Mouse (Mus musculus) kidney, postnatal 0 days (tissue): ENCODE data around the gene Gm10160. TPM values are rescaled to one million over a fixed set of nuclear protein-coding genes. Genes with fewer than 3 reads are reported as not detected.

ENCODE experiments used
- ATAC-seq: fragments of 200-750 bp; cut with Nextera tagmentation; replicated peaks from 2 replicates; pipeline ENCODE4 v1.8.0; 2017; ENCODE audit warnings: low read depth, moderate number of reproducible peaks, moderate TSS enrichment, moderate library complexity; ENCODE audit not compliant: low FRiP score
- DNase-seq: peaks from one replicate; pipeline ENCODE4 v3.0.0-alpha.2; 2016; ENCODE audit warnings: low spot score
- H3K27ac ChIP-seq: fragments of 300-500 bp; sonication (generic); 2 replicates; pipeline ENCODE4 v1.5.1; 2014; ENCODE audit warnings: mild to moderate bottlenecking
- H3K27me3 ChIP-seq: fragments of 300-500 bp; sonication (generic); 2 replicates; pipeline ENCODE4 v1.6.1; 2014; ENCODE audit warnings: low read length, mixed read lengths; ENCODE audit not compliant: insufficient read depth
- H3K36me3 ChIP-seq: fragments of 300-500 bp; sonication (generic); 2 replicates; pipeline ENCODE4 v1.6.1; 2014; ENCODE audit warnings: low read length, mixed read lengths; ENCODE audit not compliant: insufficient read depth
- H3K4me1 ChIP-seq: fragments of 300-500 bp; sonication (generic); replicated peaks from 2 replicates; pipeline ENCODE4 v1.6.1; 2014; ENCODE audit warnings: antibody characterized with exemption, low read length, mixed read lengths; ENCODE audit not compliant: insufficient read depth
- H3K4me2 ChIP-seq: fragments of 300-500 bp; sonication (generic); 2 replicates; pipeline ENCODE4 v1.6.1; 2014; ENCODE audit warnings: mild to moderate bottlenecking, low read length, moderate library complexity, mixed read lengths
- H3K4me3 ChIP-seq: fragments of 300-500 bp; sonication (generic); replicated peaks from 2 replicates; pipeline ENCODE4 v1.5.1; 2014; ENCODE audit warnings: low read depth, low read length
- H3K9ac ChIP-seq: fragments of 300-500 bp; sonication (generic); 2 replicates; pipeline ENCODE4 v1.6.1; 2014; ENCODE audit warnings: low read depth, low read length
- H3K9me3 ChIP-seq: fragments of 300-500 bp; sonication (generic); replicated peaks from 2 replicates; pipeline ENCODE4 v1.6.1; 2016; ENCODE audit warnings: low read length, inconsistent platforms, mixed read lengths
- CTCF ChIP-seq: IDR thresholded peaks from 2 replicates; pipeline ENCODE4 v1.5.1; 2016; ENCODE audit warnings: antibody characterized with exemption, low read depth, mild to moderate bottlenecking, moderate library complexity
- WGBS: fragments of 180-500 bp; shearing (Covaris S2); extraction: QIAGEN DNeasy Blood & Tissue Kit; methylation state at CpG from one replicate; pipeline ENCODE4 v1.1.7; 2014; 5-methylcytosine and 5-hydroxymethylcytosine counted together
- polyA plus RNA-seq: library from polyadenylated mRNA; unstranded; fragments of >200 nt; fragmentation: Nextera tagmentation; extraction: Ambion mirVana; gene quantifications from 2 replicates; pipeline ENCODE4 v1.2.1, GENCODE M21; 2015

Gm10160 gene
- polyA plus RNA-seq, 1 experiment from 2014 or later: not detected

- no peaks in the 10 kb centered on the region for H3K36me3 ChIP-seq
- ATAC-seq: no peak
- H3K4me3 ChIP-seq: no peak overlapping the region
- no peak overlapping the region for H3K27ac ChIP-seq
- no peak overlapping the region for H3K9ac ChIP-seq
- no peak overlapping the region for H3K4me2 ChIP-seq
- TF ChIP-seq CTCF: no peak
- DNase-seq: no peak
- no peaks in the 10 kb centered on the region for H3K27me3 ChIP-seq
- no peaks in the 10 kb centered on the region for H3K9me3 ChIP-seq
- 56% methylated on average over 3 of the region's 3 CpGs for WGBS
- peaks cover 23% of the 10 kb centered on the region for H3K4me1 ChIP-seq
These were observed 30.7 kb downstream of the Gm10160 start for GRCm38 (mm10) chr7:81824906-81825305.

GRCm38 (mm10) chr7:81806067-81806466, 49.5 kb downstream of the Gm10160 start:
- no peak for ATAC-seq
- H3K4me2 ChIP-seq: no peak overlapping the region
- 90% methylated on average over 5 of the region's 5 CpGs for WGBS
- no peak overlapping the region for H3K27ac ChIP-seq
- no peaks in the 10 kb centered on the region for H3K9me3 ChIP-seq
- no peaks in the 10 kb centered on the region for H3K27me3 ChIP-seq
- TF ChIP-seq CTCF: no peak
- 0 out of 2 replicates have a peak, but pooled peaks cover 8% of the 10 kb centered on the region for H3K36me3 ChIP-seq
- no peaks in the 10 kb centered on the region for H3K4me1 ChIP-seq
- DNase-seq: no peak
- no peak overlapping the region for H3K4me3 ChIP-seq
- no peak overlapping the region for H3K9ac ChIP-seq

Other genes with a start within 250 kb of the Gm10160 start
- gene Homer2, start 148.3 kb downstream of the Gm10160 start, polyA plus RNA-seq: 8.2 and 8.4 TPM in 2 replicates
- 173 and 175 TPM in 2 replicates for gene Ramac, start 92.9 kb downstream of the Gm10160 start, polyA plus RNA-seq
- 46.4 and 49.0 TPM in 2 replicates for gene 3110040N11Rik, start 66.3 kb downstream of the Gm10160 start, polyA plus RNA-seq
- 71.1 and 76.5 TPM in 2 replicates for gene Btbd1, start 26.4 kb downstream of the Gm10160 start, polyA plus RNA-seq
- 10.4 TPM in 2 replicates for gene Tm6sf1, start 3.2 kb upstream of the Gm10160 start, polyA plus RNA-seq
- gene Hdgfl3, start 78.7 kb upstream of the Gm10160 start, polyA plus RNA-seq: 12.7 and 12.9 TPM in 2 replicates
- gene Bnc1, start 136.5 kb upstream of the Gm10160 start, polyA plus RNA-seq: 0.04 and 0.05 TPM in 2 replicates